Mouse (Mus musculus) brown adipose tissue, adult 24 weeks (tissue): ENCODE data around the gene Ankra2. TPM values are rescaled to one million over a fixed set of nuclear protein-coding genes. Genes with fewer than 3 reads are reported as not detected.

Source experiments
- H3K27ac ChIP-seq: fragments of 200-500 bp; replicated peaks from 2 replicates; pipeline ENCODE4 v1.5.1; 2012; ENCODE audit warnings: low read depth, mild to moderate bottlenecking, low read length
- H3K4me1 ChIP-seq: fragments of 200-500 bp; 2 replicates; pipeline ENCODE4 v1.6.1; 2012; ENCODE audit warnings: low read length, mixed read lengths; ENCODE audit not compliant: control insufficient read depth, insufficient read depth, insufficient read length
- H3K4me3 ChIP-seq: fragments of 200-500 bp; 2 replicates; pipeline ENCODE4 v1.5.1; 2012; ENCODE audit warnings: low read depth, mild to moderate bottlenecking, low read length, moderate library complexity; ENCODE audit not compliant: insufficient read depth
- polyA plus RNA-seq: library from polyadenylated mRNA; stranded (reverse); fragments of >200 nt; gene quantifications from 2 replicates; pipeline ENCODE4 v1.2.4, GENCODE M21; 2012; ENCODE audit not compliant: missing spikeins, insufficient read depth, insufficient read length

Ankra2 gene
- polyA plus RNA-seq, 1 experiment = 4.0 TPM

DNA sequence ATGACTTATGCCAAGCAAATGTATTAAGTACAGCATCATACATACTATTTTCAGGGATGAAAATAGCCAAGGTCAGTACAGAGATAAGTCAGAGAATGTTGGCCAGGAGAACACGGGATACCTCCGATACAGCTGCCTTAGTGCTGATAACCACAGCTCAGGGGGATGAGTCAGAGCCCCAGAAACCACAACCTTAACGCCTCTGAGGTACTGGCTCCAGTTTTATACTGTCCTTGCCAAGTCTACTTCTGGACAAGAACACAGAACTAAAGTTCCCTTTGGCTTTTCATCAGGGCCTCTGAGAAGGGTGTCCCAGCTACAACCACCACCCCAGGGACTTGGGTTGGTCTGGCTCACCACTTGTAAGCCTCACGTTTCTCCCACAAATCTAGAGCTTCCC is 12.8 kb downstream of the Ankra2 start:
- Histone ChIP-seq H3K4me3 (no peak overlapping the region), H3K4me1 (no peaks in the 10 kb centered on the region), H3K27ac (no peak overlapping the region)

DNA sequence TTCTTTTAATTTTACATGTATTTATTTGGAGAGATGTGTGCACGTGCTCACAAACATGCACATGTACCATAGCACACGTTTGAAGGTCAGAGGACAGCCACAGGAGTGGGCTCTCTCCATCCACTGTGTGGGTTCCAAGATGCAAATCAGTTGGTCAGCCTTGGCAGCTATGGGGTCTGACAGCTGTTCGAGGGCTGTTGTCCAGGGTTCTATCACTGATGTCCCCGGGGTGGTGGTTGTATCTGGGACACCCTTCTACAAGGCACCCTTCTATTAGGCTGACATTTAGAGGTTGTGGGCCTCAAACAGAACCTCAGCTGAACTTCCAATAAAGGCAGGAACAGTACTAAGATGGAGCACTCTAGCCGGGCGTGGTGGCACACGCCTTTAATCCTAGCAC is 13.4 kb downstream of the Ankra2 start:
- Histone ChIP-seq H3K4me3 (no peak overlapping the region), H3K4me1 (no peaks in the 10 kb centered on the region), H3K27ac (no peak overlapping the region)

DNA sequence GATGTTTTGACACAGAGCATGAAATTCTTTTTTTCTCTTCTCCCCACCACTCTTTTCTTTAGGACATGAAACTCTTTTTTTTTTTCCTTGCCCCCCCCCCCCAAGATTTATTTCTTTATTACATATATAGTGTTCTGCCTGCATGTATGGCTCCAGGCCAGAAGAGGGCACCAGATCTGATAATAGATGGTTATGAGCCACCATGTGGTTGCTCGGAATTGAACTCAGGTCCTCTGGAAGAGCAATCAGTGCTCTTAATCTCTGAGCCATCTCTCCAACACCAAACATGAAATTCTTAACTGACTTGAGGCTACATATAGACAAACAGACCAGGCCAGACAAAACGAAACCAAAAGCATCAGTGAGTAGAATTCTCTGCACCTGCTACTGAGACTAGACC is 14.6 kb downstream of the Ankra2 start:
- Histone ChIP-seq H3K27ac (no peak overlapping the region), H3K4me3 (no peak overlapping the region)

DNA sequence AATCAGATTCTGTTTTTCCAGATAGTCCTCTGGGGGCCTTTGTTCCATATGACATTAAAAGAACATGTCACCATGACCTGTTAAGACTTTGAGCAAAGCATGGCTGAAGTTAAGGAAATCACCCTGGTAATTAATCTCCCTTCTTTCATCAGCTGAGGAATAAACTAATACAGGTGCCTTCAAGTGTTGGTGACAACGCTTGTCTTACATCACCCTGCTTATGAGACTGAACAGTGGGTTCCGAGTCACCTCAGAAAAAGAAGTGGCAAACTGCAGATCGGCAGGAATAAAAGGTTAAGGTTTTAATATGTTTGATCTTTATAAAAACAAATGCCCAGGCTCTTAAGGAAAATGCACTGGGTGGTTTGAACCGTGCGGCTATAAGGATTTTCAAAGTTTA is 16.8 kb downstream of the Ankra2 start, which contains the start of gene Gm21976:
TSS of gene Gm21976 (plus strand) at position 202 of the 400 bp plus-strand sequence.
- H3K4me3 ChIP-seq = no peak within 1 kb of the TSS
- H3K4me1 ChIP-seq = no peaks in the 10 kb centered on the region
- no peak within 1 kb of the TSS for H3K27ac ChIP-seq

More for the DNA sequence above, 14.6 kb downstream of the Ankra2 start:
- H3K4me1 ChIP-seq = no peaks in the 10 kb centered on the region

DNA sequence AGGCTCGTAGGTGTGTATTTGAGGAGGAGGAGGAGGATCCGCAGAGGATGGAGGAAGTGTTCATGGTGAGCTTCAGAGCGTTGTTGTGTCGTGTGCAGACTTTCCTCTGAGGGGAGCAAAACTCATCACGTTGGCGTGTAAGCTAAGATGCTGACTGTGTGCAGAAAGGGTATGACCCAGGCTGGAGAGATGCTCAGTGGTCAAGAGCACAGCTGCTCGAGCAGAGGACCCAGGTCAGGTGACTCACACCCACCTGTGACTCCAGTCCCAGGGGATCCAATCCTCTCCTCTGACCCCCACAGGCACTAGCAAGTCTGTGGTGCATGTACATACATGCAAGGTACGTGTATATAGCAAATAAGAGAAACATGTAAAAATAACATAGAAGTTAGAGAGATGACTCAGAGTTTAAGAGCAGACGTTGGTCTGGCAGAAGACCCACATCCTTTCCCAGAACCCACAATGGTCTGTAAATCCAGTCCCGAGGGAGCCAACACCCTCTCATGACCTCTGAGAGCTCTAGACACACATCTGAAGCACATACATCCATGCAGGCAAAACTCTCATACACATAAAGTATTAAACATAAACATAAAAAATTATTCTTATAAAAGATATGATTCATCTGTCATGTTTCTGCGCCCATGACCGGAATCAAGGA is 18.2 kb downstream of the Ankra2 start:
- Histone ChIP-seq H3K4me1 (no peaks in the 10 kb centered on the region), H3K27ac (no peak overlapping the region), H3K4me3 (no peak overlapping the region)

DNA sequence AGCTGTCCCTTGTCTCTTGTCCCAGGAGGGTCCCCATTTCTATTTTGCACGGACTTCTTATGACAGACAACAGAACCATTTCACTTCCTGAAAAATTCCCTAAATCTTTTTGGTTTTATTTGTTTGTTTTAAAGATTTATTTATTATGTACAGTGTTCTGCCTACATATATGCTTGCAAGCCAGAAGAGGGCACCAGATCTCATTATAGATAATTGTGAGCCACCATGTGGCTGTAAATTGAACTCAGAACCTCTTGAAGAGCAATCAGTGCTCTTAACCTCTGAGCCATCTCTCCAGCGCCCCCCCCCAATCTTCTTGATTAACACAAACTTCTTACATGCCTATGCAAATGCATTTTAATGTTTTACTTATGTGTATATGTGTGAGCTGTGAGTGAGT is 27.8 kb downstream of the Ankra2 start:
- H3K4me3 ChIP-seq = no peak overlapping the region
- no peak overlapping the region for H3K27ac ChIP-seq

DNA sequence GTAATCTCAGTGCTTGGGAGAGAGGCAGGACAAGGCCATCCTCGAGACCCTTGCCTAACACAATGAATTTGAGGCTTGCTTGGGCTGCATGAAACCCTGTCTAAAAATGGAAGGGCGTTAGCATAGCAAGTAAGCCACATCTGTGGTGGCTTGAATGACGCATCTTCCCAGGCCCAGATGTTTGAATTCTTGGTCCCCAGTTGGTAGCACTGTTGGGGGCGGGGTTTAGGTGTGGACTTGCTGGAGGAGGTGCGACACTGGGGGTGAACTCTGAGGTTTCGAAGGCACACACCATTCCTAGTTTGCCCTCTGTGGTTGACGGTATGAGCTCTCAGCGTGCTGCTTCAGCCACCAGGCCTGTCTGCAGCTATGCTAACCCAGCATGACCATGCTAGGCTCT is 28.8 kb downstream of the Ankra2 start:
- H3K4me3 ChIP-seq = no peak overlapping the region
- H3K27ac ChIP-seq = no peak overlapping the region
- no peaks in the 10 kb centered on the region for H3K4me1 ChIP-seq

More for the DNA sequence above, 27.8 kb downstream of the Ankra2 start:
- no peaks in the 10 kb centered on the region for H3K4me1 ChIP-seq

DNA sequence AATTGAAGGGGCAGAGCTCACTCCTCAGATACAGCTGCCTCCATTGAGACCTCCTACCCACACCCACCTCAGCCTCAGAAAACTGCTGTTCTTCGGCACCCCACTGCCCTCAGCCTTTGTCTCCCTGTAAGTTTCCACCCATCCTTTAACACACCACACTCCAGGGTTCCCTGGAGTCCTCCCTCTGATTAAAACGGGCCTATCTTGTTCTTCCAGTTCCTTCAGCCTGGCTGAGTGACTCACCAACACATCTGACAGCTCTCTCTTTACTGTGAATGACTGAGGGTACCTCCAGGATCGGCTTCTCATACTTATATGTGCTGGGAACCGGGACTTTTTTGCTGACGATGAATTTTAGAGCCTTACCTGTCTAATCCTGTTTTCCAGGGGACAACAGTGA is 33.2 kb downstream of the Ankra2 start:
- no peak overlapping the region for H3K27ac ChIP-seq
- H3K4me3 ChIP-seq = no peak overlapping the region
- H3K4me1 ChIP-seq = no peaks in the 10 kb centered on the region

DNA sequence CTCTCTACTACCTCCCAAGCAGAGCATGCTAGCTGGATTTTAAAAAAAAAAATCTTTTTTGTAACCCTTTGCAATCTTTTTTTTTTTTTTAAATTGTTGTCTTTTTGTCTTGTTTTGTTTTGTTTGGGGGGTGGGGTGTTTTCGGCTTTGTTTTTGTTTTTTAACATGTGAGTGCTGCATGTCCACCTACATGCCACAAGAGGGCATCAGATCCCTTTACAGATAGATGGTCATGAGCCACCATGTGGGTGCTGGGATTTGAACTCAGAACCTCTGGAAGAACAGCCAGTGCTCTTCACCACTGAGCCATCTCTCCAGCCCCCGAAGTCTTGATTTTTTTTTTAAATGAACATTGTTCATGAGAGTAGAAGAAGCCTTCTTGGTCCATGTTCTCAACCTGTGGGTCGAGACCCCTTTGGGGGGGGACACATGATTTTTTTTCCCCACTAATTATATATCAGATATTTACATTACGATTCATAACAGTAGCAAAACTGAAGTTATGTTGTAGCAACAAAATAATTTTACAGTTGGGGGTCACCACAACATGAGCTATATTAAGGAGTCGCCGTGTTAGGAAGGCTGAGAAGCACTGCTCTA is 35.1 kb downstream of the Ankra2 start:
- no peaks in the 10 kb centered on the region for H3K4me1 ChIP-seq
- no peak overlapping the region for H3K4me3 ChIP-seq
- H3K27ac ChIP-seq = no peak overlapping the region

DNA sequence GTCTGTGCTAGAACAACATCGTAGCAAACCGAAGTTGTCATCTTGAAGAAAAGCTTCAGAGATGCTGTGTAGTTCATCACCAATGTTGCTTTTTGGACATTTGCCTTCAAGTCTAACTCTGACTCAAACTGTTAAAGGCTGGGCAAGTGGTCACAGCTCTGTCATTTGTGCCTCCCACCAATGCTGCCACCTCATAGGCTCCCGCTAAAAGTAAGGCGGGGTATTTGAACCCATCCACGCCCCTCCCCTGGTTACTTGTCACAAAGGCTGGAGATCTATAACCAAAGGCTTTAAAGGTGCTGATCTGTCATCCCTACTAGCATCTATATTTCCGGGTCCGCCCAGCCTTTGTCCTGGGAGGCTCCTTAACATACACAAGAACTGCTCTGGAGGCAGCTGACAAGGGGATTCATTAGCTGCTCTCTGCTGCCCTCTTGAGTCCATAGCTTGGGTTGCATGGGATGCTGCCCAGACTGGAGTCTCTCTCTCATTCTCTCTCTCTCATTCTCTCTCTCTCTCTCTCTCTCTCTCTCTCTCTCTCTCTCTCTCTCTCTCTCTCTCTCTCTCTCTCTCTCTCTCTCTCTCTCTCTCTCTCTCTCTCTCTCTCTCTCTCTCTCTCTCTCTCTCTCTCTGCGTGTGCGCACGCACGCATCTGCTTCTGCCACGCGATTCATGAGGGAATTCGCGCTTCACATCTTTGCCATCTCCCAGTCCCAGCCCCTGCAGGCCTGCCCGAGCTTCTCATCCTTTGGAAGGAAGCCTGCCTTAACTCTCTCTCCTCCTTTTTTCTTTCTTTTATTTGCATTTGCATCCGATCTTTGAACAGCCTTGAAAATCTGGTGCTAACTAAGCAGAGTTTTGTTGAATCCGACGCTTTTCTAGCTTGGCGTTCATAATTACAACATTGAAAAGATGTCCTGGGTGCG is 36.2 kb downstream of the Ankra2 start:
- no peak overlapping the region for H3K27ac ChIP-seq
- H3K4me1 ChIP-seq = no peaks in the 10 kb centered on the region
- no peak overlapping the region for H3K4me3 ChIP-seq

DNA sequence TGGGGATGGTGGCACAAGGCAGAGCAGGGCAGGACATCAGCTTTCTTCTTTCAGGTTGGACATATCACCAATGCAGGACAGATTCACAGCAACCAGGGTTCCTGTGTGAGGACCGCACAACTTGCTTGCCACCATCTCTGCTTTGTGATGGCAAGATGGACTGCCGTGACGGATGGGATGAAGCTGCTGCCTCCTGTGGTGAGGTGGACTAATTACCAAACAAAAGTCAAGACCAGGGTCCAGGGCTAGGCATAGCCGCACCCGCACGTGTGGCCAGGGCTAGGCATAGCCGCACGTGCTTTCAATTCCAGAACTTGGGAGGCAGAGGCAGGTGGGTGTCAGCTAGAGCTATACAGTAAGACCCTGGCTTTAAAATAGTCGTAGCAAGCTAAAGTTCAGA is 42.4 kb downstream of the Ankra2 start:
- no peaks in the 10 kb centered on the region for H3K4me1 ChIP-seq
- no peak overlapping the region for H3K4me3 ChIP-seq
- H3K27ac ChIP-seq = no peak overlapping the region

DNA sequence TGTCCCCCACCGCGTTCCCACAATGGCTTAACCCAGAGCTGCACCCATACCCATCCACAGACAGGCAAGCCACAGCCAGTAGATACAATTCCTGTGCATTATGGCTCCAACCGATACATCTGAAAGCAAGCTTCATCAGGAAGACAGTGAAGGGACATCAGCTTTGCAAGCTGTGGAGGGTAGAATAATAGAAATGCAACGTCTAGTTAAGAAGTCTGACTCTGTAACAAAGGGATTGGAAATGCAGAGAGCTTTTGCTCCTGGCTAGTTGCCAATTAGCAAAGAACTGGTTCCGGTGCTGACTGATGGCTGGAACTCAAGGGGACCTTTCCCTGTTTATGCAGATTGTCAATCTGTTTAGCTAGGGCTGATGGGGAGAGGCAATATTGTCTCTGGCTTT is 43.5 kb downstream of the Ankra2 start:
- Histone ChIP-seq H3K4me1 (no peaks in the 10 kb centered on the region), H3K4me3 (no peak overlapping the region), H3K27ac (no peak overlapping the region)

DNA sequence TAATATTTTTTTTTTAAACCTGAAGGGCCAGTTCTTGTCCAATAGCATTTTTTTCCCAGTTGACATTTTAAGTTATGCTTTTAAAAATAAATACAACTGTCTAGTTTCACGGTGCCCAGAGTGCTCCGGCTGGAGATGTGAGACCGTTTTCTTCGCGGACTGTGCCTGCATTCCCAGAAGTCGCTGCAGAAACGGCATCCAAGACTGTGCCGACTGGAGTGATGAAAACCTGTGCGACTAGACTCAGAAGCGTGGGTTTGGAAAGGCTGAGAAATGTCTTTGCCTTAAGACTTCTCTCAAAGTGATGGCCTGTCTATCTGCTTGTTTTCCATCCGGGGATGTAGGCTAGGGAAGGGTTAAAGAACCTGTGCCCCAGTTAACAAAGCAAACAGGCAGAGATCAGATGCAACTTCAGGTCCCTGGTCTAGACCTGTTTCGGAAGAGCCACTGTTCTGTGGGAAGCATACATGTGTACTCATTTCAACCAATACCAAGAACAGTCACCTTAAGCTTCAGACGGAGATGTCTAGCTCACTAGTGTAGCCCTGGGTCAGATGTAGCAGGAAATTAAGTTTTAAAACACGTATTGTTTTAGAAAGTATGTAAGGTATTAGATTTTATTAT is 44.1 kb downstream of the Ankra2 start:
- Histone ChIP-seq H3K4me1 (no peaks in the 10 kb centered on the region), H3K27ac (no peak overlapping the region), H3K4me3 (no peak overlapping the region)

DNA sequence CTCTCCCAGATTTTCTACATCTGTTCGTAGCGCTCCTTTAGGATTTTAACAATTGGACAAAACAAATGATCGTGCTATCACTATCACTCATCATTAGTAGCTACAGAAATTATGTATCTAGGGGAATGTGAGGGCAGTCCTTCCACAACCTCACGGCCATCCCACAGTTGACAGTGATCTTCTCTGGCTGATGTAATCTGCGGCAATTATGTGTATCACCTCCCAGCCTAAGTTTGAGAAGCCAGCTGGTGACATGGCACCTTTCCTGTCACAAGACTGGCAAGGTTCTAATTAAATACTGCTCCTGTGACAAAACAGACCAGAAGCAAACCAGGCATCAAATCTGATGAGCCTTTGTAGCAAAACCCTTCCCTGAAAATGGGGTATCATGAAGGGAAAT is 45.1 kb downstream of the Ankra2 start:
- Histone ChIP-seq H3K4me3 (no peak overlapping the region), H3K27ac (no peak overlapping the region)

DNA sequence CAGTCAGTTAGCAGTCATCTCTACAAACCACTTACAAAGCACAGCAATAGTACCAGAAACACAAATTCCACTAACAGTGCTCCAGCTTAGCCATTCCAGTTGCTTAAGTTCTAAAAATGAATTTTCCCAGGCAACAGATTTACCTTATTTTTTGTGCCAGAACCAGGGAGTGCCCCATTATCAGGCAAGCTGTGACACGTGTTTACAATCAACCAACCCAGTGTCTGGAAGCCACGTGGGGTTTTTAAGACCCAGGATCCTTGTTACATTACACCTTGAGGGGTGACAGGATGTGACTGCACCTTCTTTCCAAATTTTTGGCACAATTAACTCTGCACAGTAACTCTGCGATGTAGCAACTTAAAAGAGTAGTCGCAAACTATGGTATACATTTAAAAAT is 45.9 kb downstream of the Ankra2 start:
- Histone ChIP-seq H3K4me1 (no peaks in the 10 kb centered on the region), H3K27ac (no peak overlapping the region), H3K4me3 (no peak overlapping the region)

More for the DNA sequence above, 45.1 kb downstream of the Ankra2 start:
- H3K4me1 ChIP-seq = no peaks in the 10 kb centered on the region
